Mouse (Mus musculus): ENCODE results near the gene Msmb.

GRCm38 (mm10) chr14:32106911-32107310 is 34.9 kb upstream of the Msmb start:
- TF ChIP-seq CTCF (IDR thresholded peaks at IDR 0.05 in 2 of 3, conservative IDR thresholded peaks at IDR 0.05 in 1 of 3; ENCODE audit: control insufficient read depth in 1 of 3, insufficient read depth in 1 of 3, low read depth in 2 of 3, low read length in 3 of 3, poor library complexity in 1 of 3, severe bottlenecking in 1 of 3) (no peak), NRF1 (IDR thresholded peaks at IDR 0.05; ENCODE audit: insufficient read depth, low read depth, low read length, poor library complexity, severe bottlenecking) (no peak), RAD21 (IDR thresholded peaks at IDR 0.05; ENCODE audit: low read depth, low read length) (no peak), SMC3 (IDR thresholded peaks at IDR 0.05; ENCODE audit: low read depth, low read length) (no peak), CHD2 (IDR thresholded peaks at IDR 0.05; ENCODE audit: low read length) (no peak), USF1 (IDR thresholded peaks at IDR 0.05; ENCODE audit: low read depth, low read length) (no peak), GATA1 (IDR thresholded peaks at IDR 0.05; ENCODE audit: low read depth, low read length) (no peak), JUND (IDR thresholded peaks at IDR 0.05; ENCODE audit: low read depth, low read length) (no peak), TCF12 (IDR thresholded peaks at IDR 0.05; ENCODE audit: low read depth, low read length) (no peak)
